Mouse (Mus musculus) R1 (cell line): ENCODE data around the gene Nup210l.
"Not testable (repeated sequence)": the region's sequence is repeated elsewhere in the genome, so short reads cannot be mapped to it uniquely, and the experiment has no call there.

Source experiments
- DNase-seq: peaks from one replicate; pipeline ENCODE4 v3.0.0-alpha.2; 2018; ENCODE audit warnings: low read depth, low spot score

Nup210l gene

GRCm38 (mm10) chr3:90094453-90094852 is 9.5 kb upstream of the Nup210l start:
- no peak for DNase-seq

GRCm38 (mm10) chr3:90097928-90098327 is 6.0 kb upstream of the Nup210l start:
- no peak for DNase-seq

- DNase-seq: no peak
Measured at GRCm38 (mm10) chr3:90101010-90101409, 2.9 kb upstream of the Nup210l start.

- DNase-seq: no peak
Measured at GRCm38 (mm10) chr3:90101673-90102072, 2.3 kb upstream of the Nup210l start.

GRCm38 (mm10) chr3:90102239-90102638 is 1.7 kb upstream of the Nup210l start:
- peak; percentile 70 for DNase-seq

- DNase-seq: no peak
Measured at GRCm38 (mm10) chr3:90103176-90103575, 756 bp upstream of the Nup210l start.

GRCm38 (mm10) chr3:90111706-90112105 is 7.8 kb downstream of the Nup210l start:
- DNase-seq: no peak

GRCm38 (mm10) chr3:90114342-90114741 is 10.4 kb downstream of the Nup210l start:
- peak; percentile 57 for DNase-seq

- no peak for DNase-seq
Measured at GRCm38 (mm10) chr3:90115526-90115925, 11.6 kb downstream of the Nup210l start.

GRCm38 (mm10) chr3:90118132-90118790 is 14.3 kb downstream of the Nup210l start:
- DNase-seq: no peak

- not testable (repeated sequence) for DNase-seq
Measured at GRCm38 (mm10) chr3:90122036-90122435, 18.1 kb downstream of the Nup210l start.

- DNase-seq: no peak
Measured at GRCm38 (mm10) chr3:90125710-90126109, 21.8 kb downstream of the Nup210l start.

- no peak for DNase-seq
Measured at GRCm38 (mm10) chr3:90127881-90128280, 23.9 kb downstream of the Nup210l start.

- no peak for DNase-seq
Measured at GRCm38 (mm10) chr3:90132745-90133144, 28.8 kb downstream of the Nup210l start.

- no peak for DNase-seq
Measured at GRCm38 (mm10) chr3:90133331-90133730, 29.4 kb downstream of the Nup210l start.

- no peak for DNase-seq
Measured at GRCm38 (mm10) chr3:90134483-90134882, 30.6 kb downstream of the Nup210l start.

- DNase-seq: no peak
Measured at GRCm38 (mm10) chr3:90134993-90135392, 31.1 kb downstream of the Nup210l start.

GRCm38 (mm10) chr3:90136660-90137059 is 32.7 kb downstream of the Nup210l start:
- peak; percentile 91 for DNase-seq

- no peak for DNase-seq
Measured at GRCm38 (mm10) chr3:90137606-90138005, 33.7 kb downstream of the Nup210l start.

- no peak for DNase-seq
Measured at GRCm38 (mm10) chr3:90139962-90140361, 36.0 kb downstream of the Nup210l start.

- no peak for DNase-seq
Measured at GRCm38 (mm10) chr3:90145461-90145860, 41.5 kb downstream of the Nup210l start.

GRCm38 (mm10) chr3:90146651-90147050 is 42.7 kb downstream of the Nup210l start:
- no peak for DNase-seq

- DNase-seq: peak; percentile 74
Measured at GRCm38 (mm10) chr3:90151086-90151740, 47.3 kb downstream of the Nup210l start.
